Mouse (Mus musculus): ENCODE measurements at regions not wholly inside any gene's neighbourhood (a gene's known extent, or its start where the extent isn't known, plus 50 kb on each side); places are given as distances from the start of the nearest gene placed in this dataset.

DNA sequence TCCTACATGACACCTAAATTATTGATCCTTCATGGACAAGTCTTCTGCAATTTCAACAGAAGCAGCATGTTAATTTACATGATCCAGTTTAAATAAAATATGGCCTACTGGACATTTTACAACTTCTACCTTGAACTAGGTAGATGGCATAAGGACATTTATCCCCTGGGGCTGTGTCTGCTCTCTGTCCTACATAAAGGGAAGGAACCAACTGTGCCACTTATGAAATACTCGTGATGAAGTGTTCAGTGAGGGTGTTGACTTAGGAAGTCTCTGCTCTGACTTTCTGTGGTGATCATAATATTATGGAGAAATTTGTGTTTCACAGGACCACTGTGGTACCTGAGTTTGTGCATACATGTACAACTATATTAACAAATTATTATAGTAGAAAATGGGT lies 60.9 kb upstream of the Mbnl1 start:
- no peak for DNase-seq (ENCODE audit: low spot score in 2 of 2)

DNA sequence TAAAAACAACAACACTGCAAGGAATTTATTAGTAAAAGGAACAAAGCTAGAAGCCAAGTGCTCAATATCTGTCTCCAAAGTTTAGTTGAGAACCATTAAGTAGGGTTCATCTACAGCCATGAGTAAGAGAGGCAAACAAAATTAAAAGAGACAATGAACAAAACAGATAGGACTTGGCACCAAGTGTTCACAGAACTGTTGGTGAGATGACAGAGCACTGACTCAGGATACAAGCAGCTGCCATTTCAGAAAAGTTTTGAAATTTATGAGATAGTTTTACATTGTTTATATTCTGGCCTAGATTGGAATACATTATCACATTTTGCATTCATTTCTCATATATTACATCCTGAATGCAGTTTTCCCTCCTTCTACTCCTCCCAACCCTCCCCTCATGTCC lies 60.4 kb upstream of the Mbnl1 start:
- no peak for DNase-seq (ENCODE audit: low spot score in 2 of 2)

DNA sequence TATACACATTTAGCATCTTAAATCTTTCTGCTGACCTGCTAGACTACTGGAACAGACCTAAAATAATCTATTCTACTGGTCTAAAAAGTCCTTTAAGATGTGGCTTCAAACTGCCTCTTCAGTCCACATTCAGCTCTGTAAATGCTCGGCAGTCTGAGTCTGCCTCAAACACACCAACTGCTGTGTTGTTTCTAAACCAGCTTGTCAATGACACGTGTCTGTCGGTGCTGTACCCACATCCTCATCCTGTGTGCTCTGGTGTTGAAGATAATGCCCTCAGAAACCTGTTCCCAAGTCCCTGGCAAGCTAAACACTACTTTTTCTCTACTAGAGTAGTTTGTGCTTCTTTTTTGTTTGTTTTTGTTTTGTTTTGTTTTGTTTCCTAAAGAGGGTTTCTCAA lies 58.9 kb upstream of the Mbnl1 start:
- no peak for DNase-seq (ENCODE audit: low spot score in 2 of 2)

- no peak for DNase-seq (ENCODE audit: low spot score in 2 of 2)
Measured at GRCm38 (mm10) chr3:60417001-60417400, 55.6 kb upstream of the Mbnl1 start.

- no peak for DNase-seq (ENCODE audit: low spot score in 2 of 2)
Measured at GRCm38 (mm10) chr3:60418652-60419051, 54.0 kb upstream of the Mbnl1 start.

- no peak for DNase-seq (ENCODE audit: low spot score in 2 of 2)
Measured at GRCm38 (mm10) chr3:60419216-60419615, 53.4 kb upstream of the Mbnl1 start.
